Mouse (Mus musculus) bone marrow macrophage, adult 2 months (primary cell): ENCODE measurements around the gene Avl9. TPM values are rescaled to one million over a fixed set of nuclear protein-coding genes. Genes with fewer than 3 reads are reported as not detected.

ENCODE experiments used
- H3K27ac ChIP-seq: 2 replicates; pipeline ENCODE4 v1.5.1; 2012; ENCODE audit warnings: low read depth, low read length; ENCODE audit not compliant: insufficient read depth
- H3K4me1 ChIP-seq: 2 replicates; pipeline ENCODE4 v1.6.1; 2012; ENCODE audit warnings: low read length; ENCODE audit not compliant: control insufficient read depth, insufficient read depth
- H3K4me3 ChIP-seq: 2 replicates; pipeline ENCODE4 v1.5.1; 2012; ENCODE audit warnings: mild to moderate bottlenecking, low read length, moderate library complexity; ENCODE audit not compliant: insufficient read depth
- CTCF ChIP-seq: IDR thresholded peaks from 2 replicates; pipeline ENCODE4 v1.5.1; 2012; ENCODE audit warnings: low read depth, mild to moderate bottlenecking, low read length, moderate library complexity
- POLR2A ChIP-seq: IDR thresholded peaks from 2 replicates; pipeline ENCODE4 v1.6.1; 2012; ENCODE audit warnings: mild to moderate bottlenecking, low read depth, low read length, borderline replicate concordance
- polyA plus RNA-seq: library from polyadenylated mRNA; stranded (reverse); fragments of >200 nt; gene quantifications from 2 replicates; pipeline ENCODE4 v1.2.4, GENCODE M21; 2012; ENCODE audit not compliant: missing spikeins, insufficient read depth, insufficient read length

Avl9 gene
- polyA plus RNA-seq, 1 experiment: 18.9 TPM

DNA sequence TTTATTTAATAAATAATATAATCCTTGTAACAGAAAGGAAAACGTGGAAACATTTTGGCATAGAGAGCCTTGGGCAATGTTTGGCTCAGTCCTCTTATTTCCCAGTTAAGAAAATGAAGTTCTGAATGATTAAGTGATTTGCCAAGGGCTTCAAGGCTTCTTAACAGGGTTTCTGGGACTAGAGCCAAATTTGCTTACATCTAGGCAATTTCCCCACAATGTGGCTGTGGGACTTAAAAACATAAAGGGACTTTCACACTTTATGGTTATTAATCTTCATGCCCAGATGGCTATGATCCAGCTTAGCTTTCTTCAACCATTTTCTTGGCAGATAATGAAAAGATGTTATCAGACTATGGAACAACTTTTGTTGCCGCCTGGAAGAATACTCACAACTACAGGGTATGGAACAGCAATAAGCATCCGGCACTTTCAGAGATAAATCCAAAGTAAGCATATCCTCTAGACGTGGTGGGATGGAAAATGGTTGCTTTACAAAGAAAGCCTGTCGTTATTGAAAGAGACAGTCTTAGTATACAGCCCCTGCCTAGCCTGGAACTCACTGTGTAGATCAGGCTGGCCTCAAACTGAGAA lies 31.3 kb downstream of the Avl9 start:
- TF ChIP-seq CTCF (no peak), POLR2A (no peak)
- Histone ChIP-seq H3K4me1 (no peaks in the 10 kb centered on the region), H3K4me3 (no peak overlapping the region), H3K27ac (no peak overlapping the region)

DNA sequence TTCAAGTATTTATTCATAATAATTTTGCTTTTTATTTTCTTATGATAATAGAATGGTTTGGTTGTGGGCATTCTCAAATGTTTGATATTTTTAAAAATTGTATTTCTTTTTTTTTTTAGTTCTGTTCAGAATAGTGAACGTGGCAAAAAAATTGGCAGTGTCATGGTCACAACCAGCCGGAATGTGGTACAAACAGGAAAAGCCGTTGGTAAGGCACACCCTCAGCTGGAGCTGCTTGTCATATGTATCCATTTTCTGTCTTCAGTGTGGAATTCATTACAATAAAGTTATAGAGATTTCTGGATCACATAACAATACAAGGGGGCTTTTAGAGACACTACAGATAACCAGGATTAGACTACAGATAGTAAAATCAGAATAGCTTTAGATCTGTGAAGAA lies 39.0 kb downstream of the Avl9 start:
- H3K4me3 ChIP-seq: no peak overlapping the region
- no peak overlapping the region for H3K27ac ChIP-seq
- H3K4me1 ChIP-seq: peaks cover 25% of the 10 kb centered on the region
- TF ChIP-seq POLR2A (no peak), CTCF (no peak)

DNA sequence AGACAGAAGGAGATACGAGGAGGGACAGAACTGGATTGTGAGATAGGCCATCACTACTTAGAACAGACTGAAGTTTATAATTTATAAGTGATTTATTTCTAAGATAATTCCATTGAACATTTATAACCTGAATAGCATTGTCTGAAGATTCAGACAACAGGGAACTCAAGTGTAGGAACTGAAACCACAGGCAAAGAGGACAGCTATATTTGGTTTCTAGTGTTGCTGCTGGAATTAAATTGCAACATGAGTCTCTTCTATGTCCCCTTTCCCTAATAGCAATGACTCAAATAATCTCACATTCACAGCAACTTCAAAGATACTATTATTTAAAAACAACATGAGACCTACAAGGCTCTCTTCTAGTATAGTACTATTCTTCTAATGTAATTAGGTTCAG lies 41.4 kb downstream of the Avl9 start:
- peak overlapping the region; percentile 94 for H3K27ac ChIP-seq
- H3K4me1 ChIP-seq: peaks cover 40% of the 10 kb centered on the region
- TF ChIP-seq CTCF: no peak
- no peak for TF ChIP-seq POLR2A
- H3K4me3 ChIP-seq: no peak overlapping the region

DNA sequence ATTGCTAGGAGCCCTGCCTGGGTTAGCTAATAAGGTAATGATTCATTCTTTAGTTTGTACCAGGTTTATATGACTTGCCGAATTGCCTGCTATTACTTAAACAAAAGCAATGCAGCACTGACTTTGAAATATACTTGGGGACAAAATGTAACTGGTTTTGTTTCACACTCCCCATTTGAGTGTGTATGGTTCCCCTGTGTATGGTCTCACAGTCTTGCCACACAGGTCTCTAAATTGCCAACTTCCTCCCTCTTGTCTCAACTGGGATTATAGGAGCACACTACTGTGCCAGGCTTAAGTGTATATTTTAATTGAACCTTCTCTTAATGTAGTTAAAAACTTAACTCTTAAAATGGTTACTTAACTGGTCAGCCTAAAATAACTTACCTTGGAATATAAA lies 44.6 kb downstream of the Avl9 start:
- Histone ChIP-seq H3K4me1 (peaks cover 48% of the 10 kb centered on the region), H3K27ac (0 out of 2 replicates have a peak overlapping the region, but pooled peaks have one; percentile 6), H3K4me3 (no peak overlapping the region)
- TF ChIP-seq CTCF (no peak), POLR2A (no peak)

DNA sequence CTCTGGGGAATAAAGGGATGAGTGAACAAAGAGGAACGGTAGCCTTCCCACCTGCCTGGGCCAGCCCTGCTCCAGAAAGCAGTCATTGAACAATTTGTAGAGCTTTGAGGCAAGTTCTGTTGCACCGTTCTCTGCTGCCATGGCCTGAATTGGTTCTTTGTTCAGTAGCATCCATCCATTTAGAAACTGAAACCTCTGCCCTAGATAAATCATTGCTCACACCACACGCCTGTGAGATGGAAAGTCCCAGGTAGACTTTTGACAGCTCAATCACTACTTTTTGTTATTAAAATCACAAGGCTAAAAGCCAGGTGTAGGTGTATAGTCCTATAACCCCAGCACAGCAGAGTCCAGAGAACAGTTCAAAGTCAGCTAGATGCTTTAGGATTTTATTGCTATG lies 50.6 kb downstream of the Avl9 start:
- no peak for TF ChIP-seq CTCF
- no peak for TF ChIP-seq POLR2A
- H3K4me1 ChIP-seq: peaks cover 15% of the 10 kb centered on the region
- no peak overlapping the region for H3K4me3 ChIP-seq
- no peak overlapping the region for H3K27ac ChIP-seq

DNA sequence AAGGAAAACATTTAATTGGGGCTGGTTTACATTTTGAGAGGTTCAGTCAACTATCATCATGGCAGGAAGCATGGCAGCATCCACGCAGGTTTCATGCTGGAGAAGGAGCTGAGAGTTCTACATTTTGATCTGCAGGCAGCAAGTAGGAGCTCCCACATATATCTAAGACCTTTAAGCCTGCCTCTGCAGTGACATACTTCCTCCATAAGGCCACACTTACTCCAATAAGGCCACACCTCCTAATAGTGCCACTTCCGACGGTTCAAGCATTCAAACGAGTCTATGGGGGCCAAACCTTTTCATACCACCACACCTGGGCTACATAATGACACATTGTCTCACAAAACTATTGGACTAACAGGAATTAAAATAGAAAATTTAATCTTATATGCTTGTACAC lies 51.0 kb downstream of the Avl9 start:
- no peak for TF ChIP-seq POLR2A
- no peak for TF ChIP-seq CTCF
- Histone ChIP-seq H3K4me3 (no peak overlapping the region), H3K4me1 (peaks cover 14% of the 10 kb centered on the region), H3K27ac (no peak overlapping the region)

DNA sequence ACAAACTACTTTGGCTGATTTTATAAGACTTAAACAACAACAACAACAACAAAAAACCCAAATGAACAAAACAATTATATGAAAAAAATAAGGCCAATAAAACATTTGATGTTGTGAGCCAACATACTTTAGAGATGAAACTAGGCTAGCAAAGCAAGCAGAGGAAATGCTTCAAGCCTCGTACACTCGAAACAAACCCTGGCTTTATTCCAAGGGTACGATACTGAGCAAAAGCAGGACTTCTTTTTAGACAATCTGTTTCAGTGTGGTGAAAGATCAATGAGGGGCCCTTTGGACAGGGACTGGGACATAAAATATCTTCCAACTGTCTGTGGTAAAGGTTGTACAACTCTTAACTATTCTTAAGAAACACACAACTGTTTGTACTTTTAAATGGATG lies 61.1 kb downstream of the Avl9 start:
- H3K4me1 ChIP-seq: no peaks in the 10 kb centered on the region
- no peak overlapping the region for H3K4me3 ChIP-seq
- no peak for TF ChIP-seq POLR2A
- TF ChIP-seq CTCF: no peak
- no peak overlapping the region for H3K27ac ChIP-seq

DNA sequence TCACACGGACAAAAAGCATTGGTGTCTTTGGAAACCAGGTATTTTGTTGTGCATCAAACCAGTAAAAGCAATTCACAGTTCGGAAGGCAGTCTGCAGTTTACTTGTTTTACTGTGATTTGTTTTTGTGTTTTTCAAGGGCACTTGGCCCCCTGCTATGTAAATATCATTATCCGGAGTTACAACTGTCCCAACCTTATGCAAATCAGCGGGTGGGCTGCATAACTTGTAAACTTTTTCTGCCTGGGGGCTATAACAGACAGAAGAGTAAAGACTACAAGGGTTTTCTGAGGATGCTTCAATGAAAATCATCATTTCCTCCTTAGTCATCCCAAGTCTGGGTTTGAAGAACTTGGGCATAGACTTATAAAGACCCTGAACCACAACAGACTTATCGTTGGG lies 64.9 kb downstream of the Avl9 start:
- no peak overlapping the region for H3K4me3 ChIP-seq
- H3K27ac ChIP-seq: no peak overlapping the region
- no peak for TF ChIP-seq POLR2A
- no peak for TF ChIP-seq CTCF
- H3K4me1 ChIP-seq: peaks cover 4% of the 10 kb centered on the region

DNA sequence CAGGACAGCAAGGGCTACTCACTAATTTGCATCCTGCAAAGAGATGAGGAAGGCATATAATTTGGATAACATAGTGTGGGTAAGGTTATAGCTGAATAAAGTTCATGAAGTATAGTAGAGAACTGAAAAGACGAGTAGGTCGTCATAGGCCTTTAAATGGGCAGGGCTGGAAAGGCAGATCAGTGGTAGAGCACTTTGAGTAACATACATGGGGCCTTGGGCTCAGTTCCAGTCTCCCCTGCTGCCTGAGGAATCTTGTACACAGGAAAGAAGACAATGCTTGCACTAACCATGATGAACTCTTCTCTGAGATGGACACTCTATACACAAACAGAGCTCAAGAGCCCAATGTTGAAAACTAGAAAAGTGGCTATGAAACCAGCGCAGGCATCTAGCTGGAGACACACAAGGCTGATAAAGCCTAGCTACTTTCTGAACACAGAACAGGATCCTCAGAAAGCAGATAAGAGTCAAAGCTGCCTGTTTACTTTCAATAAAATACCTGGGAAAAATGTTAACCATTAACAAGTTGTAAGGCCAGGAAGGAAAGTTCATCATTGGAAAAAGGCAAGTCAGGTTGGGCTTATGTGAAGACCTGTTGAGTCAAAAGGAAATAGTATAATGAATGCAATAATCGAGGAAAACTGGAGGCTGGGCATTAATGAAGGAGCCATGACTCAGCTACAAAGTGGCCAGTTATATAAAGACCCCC lies 69.0 kb downstream of the Avl9 start:
- no peak for TF ChIP-seq POLR2A
- no peak for TF ChIP-seq CTCF
- peaks cover 19% of the 10 kb centered on the region for H3K4me1 ChIP-seq
- H3K4me3 ChIP-seq: no peak overlapping the region
- no peak overlapping the region for H3K27ac ChIP-seq

DNA sequence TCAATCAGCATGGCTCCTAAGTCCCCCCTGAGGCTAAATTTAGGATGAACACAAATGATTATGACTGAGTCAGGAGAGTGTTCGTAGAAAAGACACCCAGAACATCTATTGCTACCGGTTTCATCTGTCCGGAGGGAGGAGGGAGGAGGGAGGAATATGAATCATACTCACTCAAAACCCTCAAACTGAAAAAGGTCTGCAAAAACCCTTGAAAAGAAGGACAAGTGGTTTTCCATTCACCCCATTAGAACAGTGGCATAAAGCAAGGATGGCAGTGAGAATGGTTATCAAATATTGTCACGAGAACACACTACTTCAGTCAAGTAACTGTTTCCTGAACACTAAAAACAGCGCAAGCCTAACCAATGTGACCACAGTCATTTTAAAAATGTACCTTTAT lies 70.4 kb downstream of the Avl9 start:
- no peak overlapping the region for H3K27ac ChIP-seq
- H3K4me1 ChIP-seq: peaks cover 19% of the 10 kb centered on the region
- H3K4me3 ChIP-seq: no peak overlapping the region
- TF ChIP-seq CTCF (no peak), POLR2A (no peak)

DNA sequence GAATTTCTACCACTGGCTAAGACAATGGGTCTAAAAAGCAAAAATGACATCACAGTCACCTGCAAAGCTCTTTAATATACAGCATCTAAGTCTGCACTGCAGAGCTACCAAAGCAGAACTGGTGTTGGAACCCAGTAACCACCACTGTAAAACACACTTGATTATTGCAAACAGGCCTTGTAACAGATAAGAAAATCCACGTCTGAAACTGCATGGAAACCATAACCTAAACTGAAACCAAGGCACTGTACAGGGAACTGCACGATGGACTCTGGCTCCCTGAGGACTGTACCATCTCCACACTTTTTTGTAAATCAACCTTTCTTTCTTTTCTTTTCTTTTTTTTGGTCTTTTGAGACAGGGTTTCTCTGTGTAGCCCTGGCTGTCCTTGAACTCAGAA lies 73.0 kb downstream of the Avl9 start:
- Histone ChIP-seq H3K4me1 (peaks cover 23% of the 10 kb centered on the region), H3K27ac (no peak overlapping the region), H3K4me3 (no peak overlapping the region)
- TF ChIP-seq CTCF: no peak
- TF ChIP-seq POLR2A: no peak
